Mouse (Mus musculus) erythroblast, embryonic 14.5 days (primary cell): ENCODE results near the gene Magohb. TPM values are rescaled to one million over a fixed set of nuclear protein-coding genes. Genes with fewer than 3 reads are reported as not detected.

ENCODE experiments used
- H3K27me3 ChIP-seq: 2 replicates; pipeline ENCODE4 v1.6.1; 2012; ENCODE audit warnings: inconsistent platforms; ENCODE audit not compliant: control insufficient read depth
- H3K36me3 ChIP-seq: 2 replicates; pipeline ENCODE4 v1.6.1; 2012; ENCODE audit warnings: mild to moderate bottlenecking, inconsistent platforms; ENCODE audit not compliant: control insufficient read depth
- H3K4me1 ChIP-seq: 2 replicates; pipeline ENCODE4 v1.6.1; 2012; ENCODE audit warnings: inconsistent platforms; ENCODE audit not compliant: control insufficient read depth
- H3K4me3 ChIP-seq: replicated peaks from 2 replicates; pipeline ENCODE3; 2012; ENCODE audit warnings: moderate library complexity, mild to moderate bottlenecking, inconsistent platforms
- H3K9me3 ChIP-seq: 2 replicates; pipeline ENCODE4 v1.6.1; 2012; ENCODE audit warnings: low read length, inconsistent platforms, mixed read lengths; ENCODE audit not compliant: control insufficient read depth
- GATA1 ChIP-seq: IDR thresholded peaks from 2 replicates; pipeline ENCODE4 v1.6.1; 2012; ENCODE audit warnings: low read length, inconsistent platforms, mixed read lengths
- TAL1 ChIP-seq: IDR thresholded peaks from 3 replicates; pipeline ENCODE4 v1.6.1; 2012; ENCODE audit warnings: low read length, inconsistent platforms, mixed read lengths
- polyA plus RNA-seq: library from polyadenylated mRNA; stranded (reverse); fragments of >175 nt; gene quantifications from 2 replicates; pipeline ENCODE4 v1.2.3, GENCODE M21; 2012

The Magohb gene
- 0.17 and 0.18 TPM in 2 replicates for polyA plus RNA-seq

GRCm38 (mm10) chr6:131292991-131293788, at the start of gene Magohb:
Gene Magohb, minus strand, starts transcription at chr6:131293244.
- no peaks in the 10 kb centered on the region for H3K27me3 ChIP-seq
- H3K9me3 ChIP-seq, result no peaks in the 10 kb centered on the region
- TF ChIP-seq TAL1 (no peak), GATA1 (no peak)
- peaks cover 28% of the 10 kb centered on the region for H3K4me1 ChIP-seq
- H3K4me3 ChIP-seq, result peak within 1 kb of the TSS; percentile 92
- peaks cover 2% of the 10 kb centered on the region for H3K36me3 ChIP-seq

GRCm38 (mm10) chr6:131340082-131340481, 47.0 kb upstream of the Magohb start:
- no peak overlapping the region for H3K4me3 ChIP-seq
- no peak for TF ChIP-seq TAL1
- TF ChIP-seq GATA1, result no peak
- H3K27me3 ChIP-seq, result no peaks in the 10 kb centered on the region
- H3K4me1 ChIP-seq, result no peaks in the 10 kb centered on the region
- no peaks in the 10 kb centered on the region; the same call in 1 of the 2 replicates for H3K9me3 ChIP-seq
- H3K36me3 ChIP-seq, result no peaks in the 10 kb centered on the region

GRCm38 (mm10) chr6:131339309-131339708, 46.3 kb upstream of the Magohb start:
- Histone ChIP-seq H3K9me3 (no peaks in the 10 kb centered on the region; the same call in 1 of the 2 replicates), H3K4me3 (no peak overlapping the region), H3K4me1 (no peaks in the 10 kb centered on the region), H3K27me3 (no peaks in the 10 kb centered on the region), H3K36me3 (no peaks in the 10 kb centered on the region)
- TF ChIP-seq GATA1 (no peak), TAL1 (no peak)

GRCm38 (mm10) chr6:131338787-131339186, 45.7 kb upstream of the Magohb start:
- Histone ChIP-seq H3K27me3 (no peaks in the 10 kb centered on the region), H3K4me3 (no peak overlapping the region), H3K9me3 (no peaks in the 10 kb centered on the region; the same call in 1 of the 2 replicates), H3K4me1 (no peaks in the 10 kb centered on the region), H3K36me3 (no peaks in the 10 kb centered on the region)
- TF ChIP-seq TAL1 (no peak), GATA1 (no peak)

GRCm38 (mm10) chr6:131327076-131327475, 34.0 kb upstream of the Magohb start:
- H3K4me1 ChIP-seq, result no peaks in the 10 kb centered on the region
- no peak for TF ChIP-seq GATA1
- no peak for TF ChIP-seq TAL1
- no peaks in the 10 kb centered on the region for H3K36me3 ChIP-seq
- H3K27me3 ChIP-seq, result no peaks in the 10 kb centered on the region
- H3K4me3 ChIP-seq, result no peak overlapping the region
- H3K9me3 ChIP-seq, result no peaks in the 10 kb centered on the region

GRCm38 (mm10) chr6:131321854-131322639, 29.0 kb upstream of the Magohb start:
- H3K4me3 ChIP-seq, result no peak overlapping the region
- H3K4me1 ChIP-seq, result no peaks in the 10 kb centered on the region
- TF ChIP-seq GATA1 (no peak), TAL1 (no peak)
- no peaks in the 10 kb centered on the region for H3K9me3 ChIP-seq
- H3K36me3 ChIP-seq, result no peaks in the 10 kb centered on the region
- no peaks in the 10 kb centered on the region for H3K27me3 ChIP-seq

GRCm38 (mm10) chr6:131316155-131317101, 23.4 kb upstream of the Magohb start:
- Histone ChIP-seq H3K27me3 (no peaks in the 10 kb centered on the region), H3K36me3 (no peaks in the 10 kb centered on the region), H3K9me3 (no peaks in the 10 kb centered on the region), H3K4me3 (no peak overlapping the region), H3K4me1 (no peaks in the 10 kb centered on the region)
- no peak for TF ChIP-seq GATA1
- TF ChIP-seq TAL1, result no peak

GRCm38 (mm10) chr6:131308031-131308430, 15.0 kb upstream of the Magohb start:
- no peak for TF ChIP-seq GATA1
- TF ChIP-seq TAL1, result no peak
- no peaks in the 10 kb centered on the region for H3K4me1 ChIP-seq

GRCm38 (mm10) chr6:131304776-131305175, 11.7 kb upstream of the Magohb start:
- no peaks in the 10 kb centered on the region for H3K4me1 ChIP-seq
- H3K36me3 ChIP-seq, result no peaks in the 10 kb centered on the region
- no peaks in the 10 kb centered on the region for H3K27me3 ChIP-seq
- TF ChIP-seq TAL1 (no peak), GATA1 (no peak)
- H3K9me3 ChIP-seq, result no peaks in the 10 kb centered on the region
- H3K4me3 ChIP-seq, result no peak overlapping the region

More at GRCm38 (mm10) chr6:131308031-131308430, 15.0 kb upstream of the Magohb start:
- H3K9me3 ChIP-seq, result no peaks in the 10 kb centered on the region
- H3K4me3 ChIP-seq, result no peak overlapping the region
- no peaks in the 10 kb centered on the region for H3K36me3 ChIP-seq
- H3K27me3 ChIP-seq, result no peaks in the 10 kb centered on the region
